8 mouse cellular contexts compared by ENCODE assay signal in the genomic region with DNA sequence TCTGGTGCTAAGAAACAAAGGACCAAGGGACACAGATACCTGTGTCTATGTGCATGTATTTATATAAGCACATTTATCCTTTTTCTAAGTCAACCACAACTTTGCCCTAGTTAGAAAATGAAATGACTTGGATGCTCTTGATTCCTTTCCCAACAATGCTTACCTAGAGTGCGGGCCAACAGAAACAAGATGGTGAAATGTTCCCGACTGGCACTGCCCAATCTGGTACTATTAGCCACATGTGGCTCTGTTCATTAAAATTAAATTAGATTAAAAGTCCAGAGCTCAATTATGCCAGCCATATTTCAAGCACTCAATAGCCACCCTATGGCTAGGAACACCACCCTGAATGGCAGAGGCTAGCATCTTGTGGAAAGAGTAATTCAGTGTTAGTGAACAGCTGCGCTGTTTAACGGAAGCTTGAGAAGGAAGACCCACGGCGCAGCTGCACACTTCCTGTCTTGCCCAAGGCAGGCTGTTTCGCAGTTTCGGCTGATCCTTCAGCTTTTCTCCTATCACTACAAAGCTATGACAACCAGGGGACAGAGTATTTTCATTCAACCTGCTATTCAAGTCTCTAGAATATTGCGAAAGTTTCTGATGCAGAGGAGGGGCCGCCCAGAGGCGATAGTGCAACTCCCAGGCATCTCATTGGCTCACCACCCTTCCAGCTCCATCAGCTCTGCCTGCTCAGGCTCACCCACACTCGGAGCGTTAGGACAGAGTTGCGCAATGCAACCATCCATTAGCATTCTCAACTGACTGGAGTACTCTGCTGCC. TPM values are rescaled to one million over a fixed set of nuclear protein-coding genes. Genes with fewer than 3 reads are reported as not detected.
DNase-seq lines count a peak whose midpoint lies in the region; ATAC-seq lines count a peak whose summit lies in the region.

No protein-coding gene starts in this region.

- peak; percentile 62 for ATAC-seq in inflammation-experienced regulatory T-cells, adult 6 months
- peak; percentile 96 for ATAC-seq in lung, embryonic 16.5 days (ENCODE audit: low read depth)
- peak; percentile 89 for ATAC-seq in stomach, embryonic 16.5 days (ENCODE audit: insufficient read depth, low FRiP score)

- peak overlapping the region; percentile 45 for H3K27ac ChIP-seq in lung, embryonic 16.5 days (ENCODE audit: low read length)
- peak overlapping the region; percentile 47; the same call in 1 of the 2 replicates for H3K27ac ChIP-seq in stomach, embryonic 16.5 days (ENCODE audit: low read length)

- WGBS in lung, embryonic 16.5 days, result 39% methylated on average over 14 of the region's 14 CpGs
- WGBS in stomach, embryonic 16.5 days, result 50% methylated on average over 14 of the region's 14 CpGs

- H3K4me2 ChIP-seq in lung, embryonic 16.5 days (ENCODE audit: low read depth, low read length), result peak overlapping the region; percentile 29
- peak overlapping the region; percentile 6 for H3K4me2 ChIP-seq in stomach, embryonic 16.5 days (ENCODE audit: low read depth, low read length)

- no peaks in the 10 kb centered on the region for H3K9me3 ChIP-seq in lung, embryonic 16.5 days (ENCODE audit: control insufficient read depth, low read length)
- no peaks in the 10 kb centered on the region for H3K9me3 ChIP-seq in stomach, embryonic 16.5 days (replicated peaks; ENCODE audit: control insufficient read depth, low read length)

- H3K9ac ChIP-seq in lung, embryonic 16.5 days (ENCODE audit: low read length), result no peak overlapping the region
- no peak overlapping the region for H3K9ac ChIP-seq in stomach, embryonic 16.5 days (ENCODE audit: low read length)

- peak; percentile 5 for DNase-seq in embryo, embryonic 11 days
- no peak for DNase-seq in embryo, embryonic 9.5 days (ENCODE audit: extremely low spot score)
- peak; percentile 60 for DNase-seq in adrenal gland, postnatal 10 days
- no peak for DNase-seq in left cerebral cortex, postnatal 36 days (ENCODE audit: low spot score in 2 of 2)
- DNase-seq in retina, embryonic 14.5 days (ENCODE audit: low spot score), result no peak

- peak overlapping the region; percentile 14; the same call in 1 of the 2 replicates for H3K4me3 ChIP-seq in lung, embryonic 16.5 days (ENCODE audit: low read length)
- H3K4me3 ChIP-seq in stomach, embryonic 16.5 days (replicated peaks; ENCODE audit: low read length), result no peak overlapping the region

- H3K4me1 ChIP-seq in lung, embryonic 16.5 days (replicated peaks; ENCODE audit: control insufficient read depth, insufficient read depth, low read length), result peaks cover 11% of the 10 kb centered on the region
- no peaks in the 10 kb centered on the region for H3K4me1 ChIP-seq in stomach, embryonic 16.5 days (ENCODE audit: control insufficient read depth, insufficient read depth, low read length)

- H3K36me3 ChIP-seq in lung, embryonic 16.5 days (ENCODE audit: control insufficient read depth, insufficient read depth, low read length), result peaks cover 2% of the 10 kb centered on the region; the same call in 1 of the 2 replicates
- no peaks in the 10 kb centered on the region for H3K36me3 ChIP-seq in stomach, embryonic 16.5 days (ENCODE audit: control insufficient read depth, insufficient read depth, low read length)

- intact Hi-C loops in left cerebral cortex, postnatal 36 days (cut with DNase I), result no loop called here

- H3K27me3 ChIP-seq in lung, embryonic 16.5 days (ENCODE audit: control insufficient read depth, insufficient read depth, low read depth, low read length), result no peaks in the 10 kb centered on the region
- no peaks in the 10 kb centered on the region for H3K27me3 ChIP-seq in stomach, embryonic 16.5 days (ENCODE audit: control insufficient read depth, insufficient read depth, low read length)

RNA-seq across cellular contexts. Expression of a gene that starts 34.9 kb away (rescaled TPM):
- 10 to 100 TPM; 22.3 to 27.8 TPM for total RNA-seq in adrenal gland, postnatal 10 days (2021)
- polyA plus RNA-seq in inflammation-experienced regulatory T-cells, adult 6 months (2017; shearing (Covaris generic)), result 100 to 1,000 TPM; 146 to 245 (median 156) TPM
- 43.0 and 48.1 TPM in 2 replicates for polyA plus RNA-seq in lung, embryonic 16.5 days (2015; fragmentation: Nextera tagmentation; extraction: Ambion mirVana)
- polyA plus RNA-seq in stomach, embryonic 16.5 days (2015; fragmentation: Nextera tagmentation; extraction: Ambion mirVana), result 24.3 and 30.1 TPM in 2 replicates
- total RNA-seq in left cerebral cortex, postnatal 36 days (2021), result 1 to 10 TPM; 2.6 TPM

Comparison
In these comparisons a context has a peak if more than half of its experiments do, and no peak if none do; other contexts are left out.
1. DNase-seq: peak in embryo, embryonic 11 days (single experiment) and adrenal gland, postnatal 10 days (single experiment); none in embryo, embryonic 9.5 days (single experiment), left cerebral cortex, postnatal 36 days (0 of 2) and retina, embryonic 14.5 days (single experiment).
2. Peak in every context shown above with its lines, with median percentiles within 50 percentile points of each other: ATAC-seq.